Mouse (Mus musculus) embryo, embryonic 11.5 days (tissue): ENCODE measurements around the gene Gm9803.
A peak's percentile ranks its signal among the peaks of the same experiment; 100 is the strongest.
"Not testable (repeated sequence)": the region's sequence is repeated elsewhere in the genome, so short reads cannot be mapped to it uniquely, and the experiment has no call there.

Experiments used
- DNase-seq: peaks from one replicate; pipeline ENCODE4 v3.0.0-alpha.2; 2012; ENCODE audit warnings: low read depth, low spot score

The Gm9803 gene

GRCm38 (mm10) chr10:43523931-43524330 is at the start of gene Gm9803:
TSS of gene Gm9803 (plus strand) at chr10:43524084.
- DNase-seq = not testable (repeated sequence)

GRCm38 (mm10) chr10:43475376-43475775 is 48.5 kb upstream of the Gm9803 start:
- DNase-seq = no peak

GRCm38 (mm10) chr10:43477459-43477858 is 46.4 kb upstream of the Gm9803 start:
- DNase-seq = peak; percentile 13

- peak; percentile 54 for DNase-seq
Measured at GRCm38 (mm10) chr10:43477865-43478681, 45.8 kb upstream of the Gm9803 start.

GRCm38 (mm10) chr10:43478751-43479435 is 45.0 kb upstream of the Gm9803 start, which contains the start of gene Bend3:
TSS of gene Bend3 (plus strand) at chr10:43478831.
- peak; percentile 45 for DNase-seq

GRCm38 (mm10) chr10:43479436-43480157 is 44.3 kb upstream of the Gm9803 start:
- peak; percentile 78 for DNase-seq

- DNase-seq = no peak
Measured at GRCm38 (mm10) chr10:43480227-43480849, 43.5 kb upstream of the Gm9803 start.

- DNase-seq = no peak
Measured at GRCm38 (mm10) chr10:43481179-43481578, 42.7 kb upstream of the Gm9803 start.

GRCm38 (mm10) chr10:43482021-43482420 is 41.9 kb upstream of the Gm9803 start:
- no peak for DNase-seq

- DNase-seq = no peak
Measured at GRCm38 (mm10) chr10:43483426-43483995, 40.4 kb upstream of the Gm9803 start.

GRCm38 (mm10) chr10:43485751-43486268 is 38.1 kb upstream of the Gm9803 start:
- DNase-seq = no peak

GRCm38 (mm10) chr10:43487441-43488010 is 36.4 kb upstream of the Gm9803 start:
- DNase-seq = no peak

GRCm38 (mm10) chr10:43488258-43488657 is 35.6 kb upstream of the Gm9803 start:
- no peak for DNase-seq

- no peak for DNase-seq
Measured at GRCm38 (mm10) chr10:43489139-43489538, 34.7 kb upstream of the Gm9803 start.

- DNase-seq = no peak
Measured at GRCm38 (mm10) chr10:43489550-43489949, 34.3 kb upstream of the Gm9803 start.

- DNase-seq = no peak
Measured at GRCm38 (mm10) chr10:43490034-43490433, 33.9 kb upstream of the Gm9803 start.

GRCm38 (mm10) chr10:43490846-43491245 is 33.0 kb upstream of the Gm9803 start:
- no peak for DNase-seq

GRCm38 (mm10) chr10:43502599-43502998 is 21.3 kb upstream of the Gm9803 start:
- no peak for DNase-seq

GRCm38 (mm10) chr10:43504291-43504690 is 19.6 kb upstream of the Gm9803 start:
- no peak for DNase-seq

GRCm38 (mm10) chr10:43507051-43507450 is 16.8 kb upstream of the Gm9803 start:
- no peak for DNase-seq

- no peak for DNase-seq
Measured at GRCm38 (mm10) chr10:43509228-43509627, 14.7 kb upstream of the Gm9803 start.
